Mouse (Mus musculus) kidney, postnatal 14 days (tissue): ENCODE measurements at regions not wholly inside any gene's neighbourhood (a gene's known extent, or its start where the extent isn't known, plus 50 kb on each side); places are given as distances from the start of the nearest gene placed in this dataset.

Source experiments
- DNase-seq: peaks from one replicate; pipeline ENCODE4 v3.0.0; 2022; ENCODE audit warnings: mixed read lengths

DNA sequence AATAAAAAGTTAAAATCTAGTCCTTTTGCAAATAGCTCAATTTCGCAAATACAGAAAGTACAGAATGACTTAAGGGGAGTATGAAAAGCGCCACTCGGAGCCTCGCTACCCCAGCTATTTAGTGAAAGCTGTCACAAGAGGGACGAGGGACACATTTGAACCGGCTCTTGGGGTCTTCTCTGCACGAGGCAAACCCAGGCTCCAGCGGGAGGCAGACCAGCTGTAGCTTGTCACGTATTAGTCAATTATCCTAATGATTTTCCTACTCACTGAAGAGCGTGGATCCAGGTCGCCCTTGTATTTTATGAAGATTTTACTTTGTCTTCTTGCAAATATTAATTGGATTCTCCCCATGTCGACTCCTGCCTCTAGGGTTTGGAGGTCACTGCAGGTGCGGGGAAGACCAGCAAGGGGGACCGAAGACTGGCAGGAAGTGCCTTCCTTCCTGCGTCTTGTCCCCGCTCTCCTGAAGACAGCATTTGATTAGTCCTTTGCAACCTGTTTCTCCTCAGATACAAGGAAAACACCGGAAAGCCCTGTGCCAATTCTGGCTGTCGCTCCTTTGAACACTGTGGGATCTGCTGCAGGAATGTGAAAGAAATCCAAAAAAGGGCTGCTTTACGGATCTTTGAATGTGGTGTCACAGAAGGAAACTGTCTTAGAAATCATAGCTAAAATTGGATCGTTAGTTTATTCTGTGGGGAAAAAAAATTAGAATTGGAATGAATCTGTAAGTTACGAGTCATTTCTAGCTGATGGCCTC lies 209.1 kb downstream of the Etnk1 start:
- DNase-seq: no peak

DNA sequence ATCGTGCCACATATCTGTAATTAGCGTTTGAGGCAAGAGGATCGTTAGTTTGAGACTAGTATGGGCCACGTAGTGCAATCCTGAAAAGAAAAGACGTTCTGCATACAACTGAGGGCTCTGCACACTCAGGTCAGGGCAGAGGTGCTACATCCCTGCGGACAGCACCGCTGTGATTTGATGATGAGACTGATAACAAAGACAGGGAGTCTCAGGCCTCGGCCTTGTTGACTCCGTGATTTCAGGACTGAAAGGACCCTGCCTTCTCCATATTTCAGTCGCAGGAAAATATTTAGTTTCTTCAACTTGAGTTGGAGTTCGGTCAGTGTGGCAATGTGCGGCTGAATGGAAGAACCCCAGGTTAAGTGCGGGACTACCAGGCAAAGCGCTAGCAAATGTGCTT lies 210.1 kb downstream of the Etnk1 start:
- no peak for DNase-seq

DNA sequence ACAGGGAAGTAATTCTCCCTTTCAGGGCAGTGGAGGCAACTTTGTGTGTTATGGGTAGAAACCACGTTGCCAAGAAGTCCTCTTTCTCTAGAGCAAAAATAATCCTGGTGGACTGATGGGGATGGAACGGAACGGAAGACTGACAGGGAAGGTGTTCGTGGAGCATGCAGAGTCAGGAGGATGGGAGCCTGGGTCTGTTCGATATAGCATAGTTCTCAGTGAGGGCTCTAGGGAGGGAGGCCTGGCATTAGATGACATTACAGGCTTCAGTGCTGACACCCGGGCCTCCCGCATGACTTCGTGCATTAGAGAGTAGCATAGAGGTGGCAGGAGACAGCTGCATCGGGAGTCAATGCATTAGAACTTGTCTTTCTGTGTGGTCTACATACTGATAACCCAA lies 211.1 kb downstream of the Etnk1 start:
- no peak for DNase-seq

DNA sequence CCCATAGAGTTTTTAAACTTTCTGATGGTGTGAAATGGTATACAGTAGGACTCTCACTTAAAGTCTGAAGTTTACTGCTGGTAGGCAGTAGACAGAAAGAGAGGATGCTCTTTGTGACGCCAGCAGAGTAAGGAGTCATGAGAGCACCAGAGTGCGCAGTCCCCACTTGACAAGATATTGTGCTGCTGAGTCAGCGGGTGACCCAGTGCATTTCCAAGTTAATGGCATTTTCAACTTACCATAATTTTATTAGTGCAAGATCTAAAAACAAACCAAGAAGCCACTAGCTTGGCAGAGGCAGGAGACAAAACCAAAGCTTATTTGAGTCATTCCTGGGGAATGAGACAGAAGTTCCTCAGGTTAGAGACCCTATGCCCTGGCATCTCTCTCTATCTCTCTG lies 213.5 kb downstream of the Etnk1 start:
- no peak for DNase-seq

DNA sequence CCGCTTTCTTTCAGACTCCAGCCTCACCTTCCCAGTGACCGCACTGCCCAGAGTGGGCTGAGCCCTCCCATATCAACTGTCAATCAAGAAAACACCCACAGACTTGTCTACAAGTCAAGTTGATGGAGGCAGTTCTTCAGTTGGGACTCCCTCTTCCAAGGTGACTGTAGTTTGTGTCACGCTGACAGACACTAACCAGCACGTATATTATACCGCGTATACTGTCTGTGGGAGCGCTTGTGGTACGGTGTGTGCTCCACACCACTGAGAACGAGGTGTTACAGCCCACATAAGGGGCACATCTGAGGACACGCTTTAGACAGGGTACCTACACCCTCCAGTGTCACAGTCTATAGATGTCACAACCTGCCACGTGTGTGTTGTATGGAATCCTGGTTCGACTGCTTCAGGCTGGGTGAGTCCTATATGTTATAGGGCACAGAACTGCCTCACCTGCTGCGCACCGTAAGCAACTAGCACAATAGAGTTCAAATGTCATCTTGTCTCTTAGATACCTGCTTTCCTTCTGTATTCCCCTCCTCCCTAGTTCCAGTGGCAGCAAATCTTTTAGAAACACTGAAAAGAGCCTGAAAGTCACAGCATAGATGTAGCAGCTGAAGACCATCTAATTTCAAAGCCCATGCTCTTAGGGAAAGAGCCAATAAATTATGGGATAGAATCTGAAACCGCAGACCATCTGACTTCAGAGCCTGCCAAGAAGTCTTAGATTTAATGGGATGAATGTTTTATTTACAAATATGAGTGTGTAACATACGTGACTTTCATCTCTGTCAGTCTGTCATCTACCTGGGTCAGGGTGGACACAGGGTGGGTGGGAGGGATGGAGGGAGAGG lies 219.8 kb downstream of the Etnk1 start:
- DNase-seq: peak; percentile 30

DNA sequence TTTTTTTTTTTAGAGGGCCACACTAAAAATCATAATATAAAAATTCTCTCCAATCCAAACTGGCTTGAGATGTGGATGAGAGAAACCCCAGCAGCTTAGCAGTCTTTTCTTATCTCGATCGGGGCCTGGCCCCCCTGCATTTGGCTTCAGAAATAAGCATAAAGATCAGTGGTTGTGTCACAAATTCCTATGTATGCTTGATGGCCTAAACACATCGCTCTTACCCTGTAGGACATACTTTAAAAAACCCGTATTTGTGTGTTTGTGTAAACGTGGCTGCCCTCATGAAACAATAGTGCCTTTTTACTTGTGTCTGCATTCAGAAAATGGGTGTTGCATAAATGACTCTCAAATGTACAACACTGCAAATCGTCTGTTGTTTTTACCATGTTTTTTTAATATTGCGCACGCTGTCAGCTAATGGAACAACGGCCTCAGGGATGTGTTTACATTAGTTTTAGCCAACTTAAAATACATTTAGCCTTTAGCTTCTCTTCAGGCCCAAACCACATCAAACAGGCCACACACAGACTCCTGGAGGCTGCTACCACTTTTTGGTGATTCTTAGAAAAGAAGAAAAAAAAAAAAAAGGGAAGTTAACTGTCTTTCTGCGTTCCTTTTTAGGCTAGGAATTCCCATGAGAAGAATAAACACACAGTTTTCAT lies 226.7 kb downstream of the Etnk1 start:
- DNase-seq: no peak

DNA sequence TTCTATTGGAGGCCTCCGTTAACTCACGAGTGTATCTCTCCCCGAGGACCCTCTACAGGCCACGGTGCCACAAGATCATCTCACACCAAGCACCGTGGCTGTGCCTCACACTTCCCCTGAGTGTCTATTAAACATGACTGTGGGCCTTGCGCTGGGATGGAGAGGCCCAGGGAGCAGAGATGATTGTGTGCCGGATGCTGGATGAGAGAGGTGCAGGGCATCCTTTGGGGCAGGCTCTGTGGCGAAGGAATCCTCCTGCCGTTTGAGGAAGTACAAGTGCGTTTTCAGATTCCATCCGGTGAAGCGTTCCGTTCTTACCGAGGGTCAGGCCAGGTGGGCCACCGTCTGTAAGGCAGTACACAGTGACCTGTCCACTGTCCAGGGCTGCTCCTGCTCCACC lies 227.4 kb downstream of the Etnk1 start:
- no peak for DNase-seq

DNA sequence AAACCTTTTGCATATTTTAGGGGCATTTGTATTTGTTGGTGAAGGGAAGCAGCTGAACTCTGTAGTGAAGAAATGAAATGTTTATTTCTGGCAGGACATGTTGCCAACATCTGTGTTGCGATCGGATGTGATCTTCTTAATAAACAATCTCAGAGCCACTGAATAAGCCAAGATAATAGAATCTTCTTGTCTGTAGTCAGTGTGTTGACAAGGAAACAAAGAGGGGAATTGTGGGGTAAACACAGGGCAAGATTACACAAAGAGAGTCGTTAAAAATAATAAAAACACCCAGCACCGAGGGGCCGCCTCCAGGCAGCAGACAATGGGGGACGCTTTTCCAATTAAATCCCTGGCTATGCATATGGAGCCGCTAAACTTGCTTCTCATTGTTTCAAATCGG lies 234.4 kb downstream of the Etnk1 start:
- no peak for DNase-seq

DNA sequence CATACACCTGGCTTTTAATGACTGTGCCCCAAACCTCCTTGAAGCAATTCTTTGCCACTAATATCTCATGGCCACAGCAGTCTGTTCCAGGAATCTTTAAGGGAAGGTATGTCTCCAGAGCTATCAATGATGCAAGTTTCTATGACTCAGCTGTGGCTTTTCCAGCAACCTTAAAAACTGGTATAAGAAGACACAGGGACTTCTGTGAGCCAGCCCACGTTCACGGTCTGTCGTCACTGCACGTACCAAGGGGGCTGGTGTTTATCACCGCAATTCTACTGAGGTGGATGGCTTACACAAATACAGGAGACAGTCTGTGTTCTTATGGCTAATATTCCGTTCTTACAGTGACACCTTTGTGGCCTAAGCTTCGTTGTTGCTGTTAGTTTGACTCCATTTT lies 234.9 kb downstream of the Etnk1 start:
- DNase-seq: no peak

DNA sequence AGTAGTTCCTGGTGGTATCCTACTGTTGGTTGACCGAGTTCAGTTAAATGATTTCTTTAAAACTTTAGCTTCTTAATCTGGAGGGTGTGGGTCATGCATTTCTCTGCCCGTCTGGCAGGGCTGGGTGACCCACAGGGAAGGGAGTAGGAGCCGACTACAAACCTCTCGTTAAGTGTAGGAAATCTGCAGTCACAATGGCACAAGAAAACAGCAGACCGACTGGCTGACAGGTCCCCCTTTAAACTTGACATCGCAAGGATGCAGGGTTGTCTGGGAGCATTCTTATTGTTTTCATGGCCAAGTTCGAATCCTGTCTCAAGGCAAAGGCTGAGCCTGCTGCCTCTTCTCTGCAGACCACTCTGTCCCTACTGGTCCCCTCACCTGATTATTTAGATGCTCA lies 235.7 kb downstream of the Etnk1 start:
- DNase-seq: no peak

DNA sequence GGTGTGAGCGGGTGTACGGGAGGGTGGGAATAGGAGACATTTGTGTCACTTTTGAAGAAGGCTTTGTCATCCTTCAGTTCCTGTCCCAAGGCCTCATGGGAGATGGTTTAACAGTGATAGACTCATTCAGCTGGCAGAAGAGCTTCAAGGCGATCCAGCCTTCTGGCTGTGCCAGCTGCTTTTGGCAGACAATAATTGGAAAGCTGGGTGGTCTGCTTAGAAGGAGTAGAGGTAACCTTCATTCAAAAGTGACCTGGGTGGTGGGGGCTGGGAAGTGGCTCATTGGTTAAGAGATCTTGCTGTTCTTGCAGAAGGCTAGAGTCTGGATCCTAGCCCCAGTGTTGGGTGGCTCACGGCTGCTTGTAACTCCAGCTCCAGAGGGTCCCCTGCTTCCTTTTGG lies 237.5 kb downstream of the Etnk1 start:
- no peak for DNase-seq

DNA sequence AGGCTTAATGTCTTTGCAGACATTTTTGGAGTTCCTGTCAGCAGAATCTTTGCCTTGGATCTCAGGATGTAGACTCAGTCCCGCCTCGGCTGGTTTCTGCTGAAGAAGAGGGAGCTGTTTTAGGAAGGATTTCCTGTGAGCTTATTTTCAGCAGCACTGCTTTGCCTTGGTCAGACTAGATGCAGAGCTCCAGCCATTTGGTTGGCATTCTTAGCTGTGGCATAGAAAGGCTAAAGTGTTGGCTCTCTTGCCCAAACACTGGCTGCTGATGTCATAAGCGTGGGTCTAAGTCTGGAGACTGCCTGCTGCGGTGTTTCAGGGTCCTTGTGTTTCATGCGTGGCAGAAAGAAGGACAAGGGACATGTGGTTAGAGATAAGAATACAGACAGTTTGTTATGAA lies 245.0 kb downstream of the Etnk1 start:
- no peak for DNase-seq

DNA sequence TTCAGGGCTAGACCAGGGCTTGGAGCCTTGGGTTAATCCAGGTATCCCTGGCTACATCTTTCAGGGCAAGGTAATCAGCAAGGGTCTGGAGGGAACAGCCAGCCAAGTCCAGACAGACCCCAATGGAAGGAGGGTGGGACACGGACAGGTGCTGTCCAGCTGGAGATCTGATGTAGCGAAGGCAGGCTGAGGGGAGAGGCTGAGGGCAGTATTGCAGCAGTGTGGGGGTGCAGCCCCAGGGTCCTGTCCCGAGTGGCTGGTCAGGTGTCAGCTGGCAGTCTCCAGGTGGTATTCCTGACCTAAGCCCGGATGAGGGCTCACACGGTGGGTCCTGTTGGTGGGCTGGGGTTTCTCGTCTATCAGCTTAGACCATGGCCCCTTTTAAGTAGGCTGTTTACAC lies 245.7 kb downstream of the Etnk1 start:
- DNase-seq: no peak

DNA sequence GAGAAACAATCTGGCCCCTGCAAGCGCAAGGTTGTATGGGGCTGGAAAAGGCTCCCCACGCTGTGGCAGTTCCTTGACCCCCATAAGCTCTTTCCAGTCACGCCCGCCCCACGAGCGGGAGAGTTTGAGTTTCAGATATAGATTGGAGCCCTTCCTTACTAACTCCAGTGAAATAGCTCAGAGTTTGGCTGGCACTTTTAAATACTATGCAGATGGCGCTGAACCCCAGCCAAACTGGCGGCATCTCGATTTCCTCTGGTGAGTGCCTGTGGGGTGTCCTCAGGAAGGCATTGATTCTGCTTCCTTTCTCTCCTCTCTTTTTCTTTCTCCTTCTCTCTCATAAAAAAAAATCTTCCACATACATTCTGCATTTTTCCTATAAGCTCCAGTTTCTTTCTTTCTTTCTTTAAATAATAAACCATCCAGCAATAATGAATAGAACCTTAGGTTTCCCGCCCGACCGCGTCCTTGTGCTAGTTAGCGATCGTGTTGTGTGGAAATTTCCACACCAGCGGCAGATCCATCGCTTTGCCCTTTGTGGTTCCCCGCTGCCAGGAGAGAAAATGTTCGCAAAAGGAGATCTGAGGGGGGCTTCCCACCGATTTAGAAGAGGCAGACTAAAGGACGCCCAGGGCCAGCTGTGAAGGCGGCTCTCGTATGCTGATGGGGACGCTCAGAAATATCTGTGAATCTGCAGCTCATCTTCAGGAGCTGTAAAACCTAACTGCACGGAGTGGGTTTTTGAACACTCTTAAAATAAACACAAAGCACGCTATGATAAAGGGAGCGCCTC lies 247.8 kb downstream of the Etnk1 start:
- no peak for DNase-seq

DNA sequence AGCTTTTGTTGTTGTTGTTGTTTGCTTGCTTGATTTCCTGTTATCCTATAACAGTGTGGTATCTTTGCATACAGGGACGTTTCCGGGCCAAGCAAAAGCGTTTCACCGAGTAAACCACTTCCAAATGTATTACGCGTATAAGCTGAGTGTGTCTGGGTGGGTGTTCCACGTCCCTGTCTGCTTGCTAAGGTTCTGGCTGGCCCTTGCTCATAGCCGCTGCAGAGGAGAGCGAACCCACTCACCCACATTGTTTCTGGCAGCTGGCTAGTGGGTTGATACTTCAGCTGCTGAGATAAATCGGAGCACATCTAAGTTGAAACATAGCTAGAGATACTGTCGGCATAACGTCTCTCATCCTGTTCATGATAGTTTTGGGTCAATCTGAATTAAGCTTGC lies 248.4 kb downstream of the Etnk1 start:
- DNase-seq: no peak

DNA sequence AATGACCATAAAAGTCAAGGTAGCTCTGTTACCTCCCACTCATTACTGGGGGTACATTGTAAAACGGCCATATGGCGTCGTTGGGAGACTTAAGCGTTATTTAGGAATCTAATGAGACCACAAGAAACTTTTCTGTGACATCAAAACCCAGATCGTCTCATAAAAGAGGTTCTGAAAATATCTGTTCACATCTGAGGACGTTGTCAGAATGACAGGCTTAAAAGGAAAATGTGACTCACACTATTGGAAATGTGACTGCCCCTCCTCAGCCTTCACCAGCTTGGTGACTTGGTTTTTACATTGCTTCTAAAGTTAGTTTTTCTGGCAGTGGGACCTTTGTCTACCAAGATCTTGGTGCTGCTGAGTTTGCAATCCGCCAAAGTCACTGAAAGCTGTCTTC lies 252.9 kb downstream of the Etnk1 start:
- DNase-seq: no peak

DNA sequence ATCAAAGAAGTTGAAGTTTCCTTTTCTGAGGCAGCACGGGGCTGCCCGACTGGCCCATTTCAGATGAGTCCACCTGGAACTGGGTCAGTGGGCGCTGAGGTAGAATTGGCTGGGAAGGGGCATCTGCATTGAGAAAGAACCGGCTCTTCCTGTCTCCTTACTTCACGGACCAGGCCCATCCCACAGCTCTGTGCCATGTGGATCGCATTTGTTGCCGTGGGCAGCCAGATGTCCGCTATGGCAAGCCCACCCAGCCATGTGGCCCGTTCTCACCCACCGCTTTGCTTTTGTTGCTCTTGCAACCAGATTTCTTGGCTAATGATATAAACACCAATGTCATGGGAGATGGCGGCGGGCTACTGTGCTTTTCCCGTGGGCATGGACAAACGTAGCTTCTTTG lies 256.0 kb downstream of the Etnk1 start:
- no peak for DNase-seq

DNA sequence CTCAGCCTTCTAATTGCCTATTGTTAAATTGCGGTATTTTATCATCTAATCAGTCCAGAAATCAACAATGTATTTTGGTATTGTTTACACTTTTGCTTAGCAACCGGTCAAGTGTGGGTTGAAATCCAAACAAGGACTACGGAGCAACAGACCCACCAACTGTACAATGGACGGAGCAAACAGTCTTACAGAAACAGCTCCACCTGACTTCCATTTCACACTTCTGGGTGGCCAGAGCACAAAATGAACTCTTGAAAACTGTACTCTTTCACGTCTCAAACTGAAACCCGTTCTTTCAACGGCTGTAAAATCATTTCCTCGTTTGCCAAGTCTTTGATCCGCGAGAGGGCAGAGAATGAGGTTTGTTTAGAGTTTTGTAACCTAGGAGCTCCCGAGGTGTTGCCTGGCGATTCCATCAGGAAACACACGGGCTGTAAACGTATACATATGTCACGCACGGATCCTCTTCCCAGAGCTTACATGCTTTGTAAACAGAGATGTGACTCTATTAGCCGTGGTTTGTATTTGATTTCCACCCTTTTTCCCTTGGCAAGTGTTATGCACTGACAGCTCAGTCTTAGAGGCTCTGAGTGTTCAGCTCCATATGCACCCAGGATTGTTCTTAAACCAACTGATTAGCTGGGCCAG lies 258.3 kb downstream of the Etnk1 start:
- DNase-seq: no peak

DNA sequence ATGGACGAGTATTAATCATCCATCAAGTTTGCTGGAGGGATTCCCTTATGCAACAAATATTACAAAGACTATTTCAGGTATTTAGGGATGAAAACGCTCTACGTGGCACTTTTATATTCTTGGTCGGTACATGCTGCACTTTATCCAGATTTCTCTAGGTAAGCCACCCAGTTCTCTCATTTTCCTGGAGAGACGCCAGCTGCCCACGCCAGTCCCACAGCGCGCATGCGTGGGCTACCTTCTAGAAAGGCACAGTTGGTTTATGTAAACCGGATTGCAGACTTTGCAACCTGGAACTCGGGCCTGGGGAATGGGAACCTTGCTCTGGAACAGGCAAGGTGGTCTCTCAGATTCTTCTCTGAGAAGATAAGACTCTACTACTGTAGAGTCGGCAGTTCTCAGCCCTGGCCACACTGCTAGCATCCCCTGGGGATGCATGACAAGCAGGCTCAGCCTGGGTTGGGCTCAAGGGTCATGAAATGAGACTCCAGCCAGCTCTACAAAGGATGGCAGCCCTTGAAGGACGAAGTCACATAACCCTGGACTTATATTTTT lies 265.0 kb downstream of the Etnk1 start:
- DNase-seq: no peak

DNA sequence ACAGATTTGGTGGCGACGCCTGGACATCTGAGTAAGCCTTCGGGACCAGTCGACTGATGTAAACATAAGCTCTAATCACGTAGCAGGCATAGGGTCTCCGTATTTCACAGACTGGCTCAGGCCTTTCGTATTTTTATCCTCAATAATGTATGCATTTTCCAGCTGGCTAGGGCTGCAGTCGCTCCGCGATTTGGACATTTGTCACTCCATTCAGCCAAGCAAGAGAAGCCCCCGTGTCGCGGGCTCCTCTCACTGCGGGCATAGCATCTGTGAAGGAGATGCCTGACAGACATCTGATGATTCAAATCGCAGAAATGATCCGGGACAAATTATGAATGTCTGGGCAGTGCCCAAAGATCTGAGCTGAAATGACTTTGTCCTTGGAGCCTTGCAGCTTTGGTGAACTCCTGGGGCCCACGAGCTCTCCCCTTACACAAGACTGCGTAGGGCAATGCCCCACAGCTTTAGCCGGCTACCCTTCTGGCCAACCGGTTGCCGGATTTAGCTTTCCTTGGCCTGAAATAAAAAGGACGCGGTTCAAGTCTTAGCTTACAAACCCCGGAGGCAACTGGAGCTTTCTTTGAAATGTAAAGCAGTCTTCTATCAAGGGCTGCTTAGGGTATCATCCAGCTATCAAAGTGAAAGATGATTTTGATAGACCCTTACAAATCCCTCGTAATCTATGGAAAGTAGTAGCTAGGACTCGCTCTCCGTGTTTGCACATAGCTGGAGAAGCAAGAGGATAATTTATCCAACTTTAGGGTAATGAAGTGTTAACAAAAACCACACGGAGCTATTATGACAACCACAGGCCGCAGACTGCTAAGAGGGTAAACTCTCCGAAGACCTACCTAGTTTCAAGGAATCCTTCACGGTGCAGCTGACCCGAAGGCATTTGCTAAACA lies 270.6 kb downstream of the Etnk1 start:
- DNase-seq: no peak

DNA sequence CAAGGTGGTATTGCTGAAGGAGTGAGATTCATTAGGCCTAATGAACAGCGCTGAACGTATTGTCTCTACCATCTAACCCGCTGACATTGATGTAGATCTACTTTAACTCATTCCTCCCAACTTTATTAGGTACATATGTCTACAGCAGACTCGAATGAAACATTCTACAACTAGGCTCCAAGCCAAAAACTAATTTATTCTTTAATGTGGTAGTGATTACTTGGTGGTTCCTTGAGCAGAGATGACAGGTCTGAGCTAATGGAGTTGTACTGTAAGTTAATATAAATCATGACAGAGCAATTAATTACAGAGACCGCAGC lies 271.2 kb downstream of the Etnk1 start:
- no peak for DNase-seq
